Mouse (Mus musculus) heart, embryonic 14.5 days (tissue): Measurements from ENCODE around the gene Zfp280b. TPM values are rescaled to one million over a fixed set of nuclear protein-coding genes. Genes with fewer than 3 reads are reported as not detected.
"Not testable (repeated sequence)": the region's sequence is repeated elsewhere in the genome, so short reads cannot be mapped to it uniquely, and the experiment has no call there.

ENCODE experiments used
- ATAC-seq: fragments of 200-750 bp; cut with Nextera tagmentation; 2 replicates; pipeline ENCODE4 v1.8.0; 2017; ENCODE audit warnings: low read depth, moderate TSS enrichment; ENCODE audit not compliant: insufficient number of reproducible peaks, insufficient read depth, low FRiP score
- H3K27ac ChIP-seq, 2 experiments: fragments of 200-500 bp in 1 of 2; fragments of 300-500 bp in 1 of 2; sonication (generic) in 1 of 2; replicated peaks in 1 of 2; 2 replicates each; pipeline ENCODE4 v1.5.1; 2012 to 2014; ENCODE audit warnings: low read depth in 2 of 2, low read length in 2 of 2, control low read depth in 1 of 2, mild to moderate bottlenecking in 1 of 2, mixed read lengths in 1 of 2; ENCODE audit not compliant: control insufficient read depth in 1 of 2, insufficient read depth in 1 of 2
- H3K27me3 ChIP-seq: fragments of 300-500 bp; sonication (generic); 2 replicates; pipeline ENCODE4 v1.6.1; 2014; ENCODE audit warnings: mild to moderate bottlenecking, low read length, control low read depth; ENCODE audit not compliant: control insufficient read depth, insufficient read depth
- H3K36me3 ChIP-seq: fragments of 300-500 bp; sonication (generic); 2 replicates; pipeline ENCODE4 v1.6.1; 2014; ENCODE audit warnings: mild to moderate bottlenecking, control low read depth, low read length, mixed read lengths; ENCODE audit not compliant: control insufficient read depth, insufficient read depth
- H3K4me1 ChIP-seq, 2 experiments: fragments of 200-500 bp in 1 of 2; fragments of 300-500 bp in 1 of 2; sonication (generic) in 1 of 2; 2 replicates each; pipeline ENCODE4 v1.6.1; 2012 to 2014; ENCODE audit warnings: low read length in 2 of 2, control low read depth in 1 of 2, mixed read lengths in 1 of 2; ENCODE audit not compliant: control insufficient read depth in 2 of 2, insufficient read depth in 2 of 2
- H3K4me2 ChIP-seq: fragments of 300-500 bp; sonication (generic); 2 replicates; pipeline ENCODE4 v1.6.1; 2014; ENCODE audit warnings: mild to moderate bottlenecking, low read length
- H3K4me3 ChIP-seq, 2 experiments: fragments of 200-500 bp in 1 of 2; fragments of 300-500 bp in 1 of 2; sonication (generic) in 1 of 2; 2 replicates each; pipeline ENCODE4 v1.5.1; 2012 to 2014; ENCODE audit warnings: low read length in 2 of 2, mild to moderate bottlenecking in 2 of 2, control low read depth in 1 of 2, low read depth in 1 of 2, moderate library complexity in 1 of 2; ENCODE audit not compliant: control insufficient read depth in 1 of 2, insufficient read depth in 1 of 2
- H3K9ac ChIP-seq: fragments of 300-500 bp; sonication (generic); 2 replicates; pipeline ENCODE4 v1.6.1; 2014; ENCODE audit warnings: mild to moderate bottlenecking, low read length
- H3K9me3 ChIP-seq: fragments of 300-500 bp; sonication (generic); 2 replicates; pipeline ENCODE4 v1.6.1; 2016; ENCODE audit warnings: low read length, control low read depth; ENCODE audit not compliant: control insufficient read depth
- WGBS: fragments of 180-500 bp; shearing (Covaris S2); extraction: QIAGEN DNeasy Blood & Tissue Kit; methylation state at CpG from one replicate; pipeline ENCODE4 v1.1.7; 2014; 5-methylcytosine and 5-hydroxymethylcytosine counted together
- polyA plus RNA-seq: library from polyadenylated mRNA; unstranded; fragments of >200 nt; fragmentation: Nextera tagmentation; extraction: Ambion mirVana; gene quantifications from 2 replicates; pipeline ENCODE4 v1.2.1, GENCODE M21; 2014

The Zfp280b gene
- polyA plus RNA-seq, 1 experiment from 2014 or later: 13.6 TPM

- 0 out of 2 replicates have a peak, but pooled peaks cover 3% of the 10 kb centered on the region for H3K9me3 ChIP-seq
- H3K27ac ChIP-seq: no peak overlapping the region
- no peak overlapping the region for H3K9ac ChIP-seq
- H3K4me1 ChIP-seq: peaks cover 7% of the 10 kb centered on the region in 2 experiments; a peak in 3 of 4 replicates
- no peaks in the 10 kb centered on the region for H3K27me3 ChIP-seq
- WGBS: 28% methylated on average over 5 of the region's 5 CpGs
- no peak overlapping the region for H3K4me2 ChIP-seq
- H3K36me3 ChIP-seq: 0 out of 2 replicates have a peak, but pooled peaks cover 6% of the 10 kb centered on the region
- no peak overlapping the region for H3K4me3 ChIP-seq
- ATAC-seq: no peak
These were observed 14.9 kb downstream of the Zfp280b start for GRCm38 (mm10) chr10:76047182-76047869.

GRCm38 (mm10) chr10:76048967-76049366, 16.5 kb downstream of the Zfp280b start:
- H3K27me3 ChIP-seq: no peaks in the 10 kb centered on the region
- H3K4me3 ChIP-seq: no peak overlapping the region
- 45% methylated on average over 6 of the region's 6 CpGs for whole genome bisulfite sequencing
- 0 out of 2 replicates have a peak, but pooled peaks cover 3% of the 10 kb centered on the region for H3K36me3 ChIP-seq
- no peak for ATAC-seq
- H3K4me2 ChIP-seq: no peak overlapping the region
- no peak overlapping the region for H3K9ac ChIP-seq
- 0 out of 2 replicates have a peak, but pooled peaks cover 3% of the 10 kb centered on the region for H3K9me3 ChIP-seq
- no peak overlapping the region for H3K27ac ChIP-seq
- H3K4me1 ChIP-seq: peaks cover 7% of the 10 kb centered on the region in 2 experiments; a peak in 3 of 4 replicates

GRCm38 (mm10) chr10:76051860-76052259, 19.4 kb downstream of the Zfp280b start:
- peaks cover 4% of the 10 kb centered on the region in 2 experiments; a peak in 2 of 4 replicates for H3K4me1 ChIP-seq
- WGBS: 74% methylated on average over 11 of the region's 11 CpGs
- H3K27me3 ChIP-seq: no peaks in the 10 kb centered on the region
- ATAC-seq: no peak
- H3K9ac ChIP-seq: no peak overlapping the region
- H3K9me3 ChIP-seq: 0 out of 2 replicates have a peak, but pooled peaks cover 3% of the 10 kb centered on the region
- H3K27ac ChIP-seq: no peak overlapping the region
- H3K36me3 ChIP-seq: no peaks in the 10 kb centered on the region
- H3K4me2 ChIP-seq: no peak overlapping the region
- H3K4me3 ChIP-seq: no peak overlapping the region

- no peak for ATAC-seq
- 83% methylated on average over 5 of the region's 5 CpGs for WGBS
- Histone ChIP-seq H3K27me3 (no peaks in the 10 kb centered on the region), H3K4me3 (no peak overlapping the region), H3K4me1 (no peaks in the 10 kb centered on the region), H3K27ac (no peak overlapping the region), H3K4me2 (no peak overlapping the region), H3K9ac (no peak overlapping the region), H3K36me3 (no peaks in the 10 kb centered on the region), H3K9me3 (0 out of 2 replicates have a peak, but pooled peaks cover 2% of the 10 kb centered on the region)
These were observed 30.0 kb downstream of the Zfp280b start for GRCm38 (mm10) chr10:76062439-76062838.

GRCm38 (mm10) chr10:76067674-76068613, 35.5 kb downstream of the Zfp280b start:
- no peak for ATAC-seq
- Histone ChIP-seq H3K4me1 (no peaks in the 10 kb centered on the region), H3K4me3 (no peak overlapping the region), H3K27me3 (no peaks in the 10 kb centered on the region), H3K27ac (no peak overlapping the region), H3K9me3 (no peaks in the 10 kb centered on the region), H3K9ac (no peak overlapping the region), H3K4me2 (no peak overlapping the region), H3K36me3 (no peaks in the 10 kb centered on the region)
- 38% methylated on average over 12 of the region's 12 CpGs for WGBS

GRCm38 (mm10) chr10:76072080-76072479, 39.6 kb downstream of the Zfp280b start:
- not testable (repeated sequence) for ATAC-seq, H3K9me3 ChIP-seq, H3K4me3 ChIP-seq, H3K36me3 ChIP-seq, H3K4me1 ChIP-seq, H3K9ac ChIP-seq, H3K27me3 ChIP-seq, H3K4me2 ChIP-seq, H3K27ac ChIP-seq
- 82% methylated on average over 5 of the region's 5 CpGs for WGBS

- H3K9ac ChIP-seq, H3K4me1 ChIP-seq, H3K27me3 ChIP-seq, ATAC-seq, H3K4me3 ChIP-seq, H3K9me3 ChIP-seq, H3K36me3 ChIP-seq, H3K27ac ChIP-seq, H3K4me2 ChIP-seq: not testable (repeated sequence)
- 85% methylated on average over 2 of the region's 2 CpGs for WGBS
These were observed 44.6 kb downstream of the Zfp280b start for GRCm38 (mm10) chr10:76077008-76077407.
